Mouse (Mus musculus): Measurements from ENCODE around the gene Spata20.

The Spata20 gene

DNA sequence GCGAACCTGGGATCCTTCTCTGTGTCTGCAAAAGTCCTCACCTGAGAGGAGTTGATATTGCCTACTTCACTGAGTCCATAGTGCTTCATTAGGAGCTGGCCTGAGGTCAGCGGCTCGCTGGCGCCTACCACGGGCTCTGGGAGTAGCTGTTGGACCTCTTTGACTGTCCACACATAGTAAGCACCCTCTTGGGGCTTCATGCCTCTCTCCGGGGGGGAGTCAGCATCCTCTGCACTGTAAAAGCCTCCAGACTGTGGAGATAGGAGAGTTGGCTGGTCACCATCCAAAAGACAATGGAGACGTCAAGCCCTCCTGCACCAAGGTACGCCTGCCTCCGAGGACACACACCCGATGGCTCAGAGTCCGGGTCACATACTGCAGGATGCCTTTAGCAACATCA is 3.2 kb downstream of the Spata20 start:
- DNase-seq (ENCODE audit: low read depth, low spot score) = no peak

DNA sequence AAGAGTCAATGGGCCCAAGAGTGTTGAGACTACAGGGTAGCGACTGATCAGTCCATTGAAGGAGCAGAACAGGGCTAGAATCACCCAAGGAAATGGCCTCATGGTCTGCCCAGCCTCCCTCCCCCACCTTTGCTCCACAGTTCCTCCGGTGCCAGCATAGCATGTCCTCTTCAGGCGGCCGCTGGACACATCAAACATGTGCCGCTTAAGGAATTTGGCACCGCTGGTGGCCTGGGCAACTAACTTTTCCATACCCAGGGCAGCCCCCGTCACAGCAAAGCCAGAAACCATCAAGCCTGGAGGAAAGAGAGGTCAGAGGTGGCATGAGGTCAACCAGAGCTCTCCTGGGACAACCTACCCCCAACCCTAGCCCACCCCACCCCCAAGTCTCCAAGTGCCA is 4.0 kb downstream of the Spata20 start:
- no peak for DNase-seq (ENCODE audit: low read depth, low spot score)

DNA sequence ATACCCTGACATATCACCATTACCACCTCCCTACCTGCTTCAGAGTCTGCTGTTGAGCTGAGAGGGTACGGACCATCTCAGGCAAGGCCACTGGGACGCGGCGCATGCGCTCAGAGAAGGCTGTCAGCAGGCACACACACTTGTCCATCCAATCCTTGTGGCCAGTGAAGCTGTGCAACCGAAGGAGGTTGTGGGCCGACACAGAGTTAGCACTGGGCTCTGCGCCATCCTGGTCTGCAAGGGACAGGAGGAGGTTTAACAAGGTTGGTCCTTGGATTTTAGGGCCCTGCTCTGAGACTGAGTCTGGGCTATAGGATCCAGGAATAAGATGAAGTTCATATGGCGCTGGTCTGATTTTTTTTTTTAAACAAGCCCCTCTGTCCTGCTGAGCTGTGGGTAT is 5.6 kb downstream of the Spata20 start:
- no peak for DNase-seq (ENCODE audit: low read depth, low spot score)

DNA sequence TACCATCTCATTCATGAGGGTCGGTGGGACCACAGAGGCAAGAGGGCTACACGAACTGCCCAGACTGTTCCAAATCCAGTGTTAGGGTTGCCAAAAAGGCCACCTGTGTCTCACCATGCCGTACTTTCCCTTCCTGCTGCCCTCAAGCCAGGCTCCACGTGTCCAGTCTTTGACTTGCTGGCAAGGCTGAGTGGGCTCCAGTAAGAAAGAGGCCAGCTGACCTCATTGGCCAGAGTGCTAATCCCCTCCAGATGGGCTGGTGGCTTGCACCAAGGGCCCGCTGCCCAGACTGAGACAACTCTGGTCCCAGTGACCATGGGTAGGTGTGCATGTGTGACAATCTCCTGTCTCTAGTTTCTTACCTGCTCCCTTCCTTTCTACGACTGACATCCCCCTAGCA is 8.3 kb downstream of the Spata20 start:
- DNase-seq (ENCODE audit: low read depth, low spot score) = no peak

DNA sequence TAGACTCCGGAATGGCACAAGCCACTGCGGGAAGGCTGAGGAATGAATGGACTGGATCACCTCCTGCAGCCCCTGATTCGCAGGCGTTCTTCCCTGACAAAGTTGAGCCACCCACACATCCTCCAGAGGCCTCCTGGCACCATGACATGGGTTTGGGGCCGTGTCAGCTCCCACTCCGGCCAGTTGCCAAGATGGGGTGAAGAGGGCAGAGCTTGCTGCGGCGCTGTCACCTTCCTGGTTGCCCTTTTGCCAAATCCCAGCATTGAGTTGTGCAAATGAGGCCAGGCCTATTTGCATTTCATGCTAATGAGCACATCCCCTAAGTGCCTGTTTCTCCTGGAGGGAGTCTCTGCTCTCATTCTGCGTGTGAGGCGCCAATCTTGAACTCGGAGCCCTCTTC is 10.3 kb downstream of the Spata20 start:
- no peak for DNase-seq (ENCODE audit: low read depth, low spot score)

DNA sequence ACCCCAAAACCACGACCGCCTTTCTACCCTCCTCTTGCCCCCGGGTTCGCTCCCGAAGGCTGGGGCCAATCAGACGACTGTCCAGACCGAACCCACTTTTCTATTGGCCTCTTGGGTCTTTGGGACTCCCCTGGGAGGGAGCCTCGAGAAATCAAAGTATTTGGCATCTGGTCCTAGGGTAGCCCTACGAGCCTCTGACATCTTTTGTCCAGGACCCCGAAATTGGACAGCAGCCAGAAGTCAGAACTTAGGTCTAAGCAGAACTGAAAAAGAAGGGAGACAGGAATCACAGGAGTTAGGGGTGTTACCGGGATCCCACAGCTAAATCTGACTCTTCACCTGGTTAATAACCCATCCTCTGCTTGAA is 11.5 kb downstream of the Spata20 start:
- no peak for DNase-seq (ENCODE audit: low read depth, low spot score)

DNA sequence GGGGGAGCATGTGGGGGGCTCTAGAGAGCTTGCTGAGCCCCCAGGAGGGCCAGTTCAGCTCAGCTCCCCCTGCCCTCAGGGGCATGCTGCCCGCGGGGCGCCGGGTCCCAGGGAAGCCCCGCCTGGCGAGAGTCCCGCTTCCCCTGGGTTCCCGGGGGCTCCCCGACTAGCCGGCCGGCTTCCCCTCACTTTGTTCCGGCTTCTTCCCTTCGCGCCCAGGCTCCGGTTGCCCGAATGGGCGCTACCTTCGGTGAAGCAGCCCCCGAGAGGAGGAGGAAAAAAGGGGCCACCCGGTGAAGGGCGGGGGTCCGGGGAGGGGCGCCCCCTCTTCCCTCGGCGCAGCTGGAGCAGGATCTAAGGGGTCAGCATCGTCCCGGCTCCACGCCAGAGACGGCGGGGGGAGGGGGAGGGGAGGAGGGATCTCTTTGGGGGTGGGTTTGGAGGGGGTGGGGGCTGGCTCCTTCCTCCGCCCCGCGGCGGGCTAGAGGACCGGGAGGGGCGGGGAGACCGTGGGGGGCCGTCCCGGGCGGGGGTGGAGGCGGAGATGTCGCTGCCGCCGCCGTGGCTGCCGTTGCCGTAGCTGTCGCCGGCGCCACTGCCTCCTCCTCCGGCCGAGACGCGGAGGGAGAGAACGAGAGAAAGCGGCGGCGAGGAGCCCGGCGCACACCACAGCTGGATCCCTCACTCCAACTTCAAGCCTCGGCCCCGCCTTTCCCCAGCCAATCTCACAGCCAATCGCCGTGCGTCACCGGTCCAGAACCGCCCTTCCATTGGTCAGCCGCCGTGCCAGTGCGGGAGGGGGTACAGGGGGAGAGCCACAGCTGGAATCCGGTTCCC is 12.1 kb downstream of the Spata20 start, which contains the start of gene Cacna1g:
TSS of gene Cacna1g (minus strand) at position 492 of the 837 bp plus-strand sequence.
- peak; percentile 46 for DNase-seq (ENCODE audit: low read depth, low spot score)

DNA sequence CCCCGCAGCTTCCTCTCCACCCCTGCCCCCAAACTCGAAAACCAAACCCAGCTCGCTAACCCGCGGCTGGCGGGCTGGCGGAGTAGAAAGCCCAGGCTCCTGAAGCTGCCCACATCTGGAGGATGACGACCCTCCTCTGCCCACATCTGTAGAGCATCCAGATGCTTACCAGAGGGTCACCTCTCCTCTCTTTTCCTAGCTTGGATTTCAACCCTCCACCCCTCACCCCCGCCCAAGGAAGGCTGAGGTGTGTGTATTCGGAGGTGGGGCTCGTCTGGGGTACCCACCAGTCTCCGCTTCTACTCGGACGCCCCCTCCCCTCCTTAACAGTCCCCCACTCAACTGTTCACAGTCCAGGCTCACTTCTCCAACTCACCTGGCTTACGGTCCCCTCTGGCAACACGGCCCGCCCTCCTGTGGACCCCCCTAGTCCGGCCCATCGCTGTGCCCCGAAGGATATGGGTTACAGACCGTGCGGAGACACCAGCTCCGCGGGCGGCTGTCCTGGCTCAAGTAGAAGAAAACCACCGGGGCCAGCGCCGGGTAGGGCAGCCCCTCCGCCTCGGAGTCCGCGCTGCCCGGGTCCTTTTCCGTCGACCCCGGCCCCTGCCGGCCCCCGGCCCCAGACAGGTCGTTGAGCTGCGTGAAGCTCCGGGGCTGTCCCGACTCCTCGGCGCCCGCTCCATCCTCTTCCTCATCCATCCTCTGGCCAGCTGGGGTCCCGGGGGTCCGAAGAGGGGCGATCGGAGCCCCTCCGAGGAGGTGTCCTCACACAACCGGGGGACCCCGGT is 12.9 kb downstream of the Spata20 start:
- no peak for DNase-seq (ENCODE audit: low read depth, low spot score)

DNA sequence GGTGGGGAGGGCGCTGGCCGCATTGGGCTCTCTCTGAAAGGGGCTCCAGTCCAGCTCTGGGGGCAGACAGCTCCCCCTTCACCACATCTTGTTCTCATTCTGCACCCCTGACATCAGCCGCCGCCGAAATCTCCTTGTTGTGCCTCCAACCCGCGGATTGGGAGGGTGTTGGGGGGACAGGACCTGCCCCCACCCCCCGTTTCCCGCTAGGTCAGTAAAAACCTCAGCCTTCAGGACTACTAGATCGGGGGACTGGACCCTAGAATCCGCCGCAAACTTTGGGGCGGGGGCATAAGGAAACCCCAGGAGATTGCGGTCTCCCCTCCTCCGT is 13.4 kb downstream of the Spata20 start:
- DNase-seq (ENCODE audit: low read depth, low spot score) = no peak

DNA sequence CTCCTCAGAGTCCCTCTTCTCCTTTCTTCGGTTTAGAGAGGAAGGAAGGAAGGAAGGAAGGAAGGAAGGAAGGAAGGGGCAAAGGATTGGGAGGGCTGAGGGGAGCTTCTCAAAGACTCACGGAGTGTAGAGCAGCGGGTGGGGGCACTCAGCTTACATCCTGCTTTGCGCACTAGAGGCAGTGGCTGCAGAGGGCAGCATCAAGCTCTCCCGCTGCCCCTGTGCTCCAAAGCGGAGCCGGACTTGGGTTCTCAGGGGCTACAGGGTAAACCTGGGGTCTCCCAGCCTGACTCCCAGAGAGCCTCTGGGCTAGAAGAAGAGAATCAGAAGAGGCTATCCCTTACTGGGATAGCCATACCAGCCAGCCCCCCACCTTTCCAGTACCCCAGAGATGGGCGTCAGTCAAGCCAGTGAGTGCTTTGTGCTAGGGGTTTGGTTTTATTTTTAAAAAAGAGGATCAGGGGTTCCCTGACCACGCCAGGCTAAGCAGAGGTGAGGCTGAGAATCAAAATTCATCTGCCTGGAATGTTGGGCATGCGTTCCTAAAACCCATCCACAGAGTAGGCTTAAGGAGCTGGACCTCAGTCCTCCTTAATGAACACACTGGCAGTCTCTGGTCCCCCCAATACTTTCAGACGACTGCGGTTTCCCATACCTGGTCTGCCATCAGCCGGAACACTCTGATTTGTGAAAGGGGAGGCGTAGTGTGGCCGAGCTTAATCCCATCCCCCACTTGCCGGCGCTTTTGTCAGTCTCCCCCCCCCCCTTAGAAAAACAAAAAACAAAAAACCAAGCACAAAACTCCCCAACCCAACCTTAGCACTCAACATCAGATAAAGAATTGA is 14.0 kb downstream of the Spata20 start:
- no peak for DNase-seq (ENCODE audit: low read depth, low spot score)

DNA sequence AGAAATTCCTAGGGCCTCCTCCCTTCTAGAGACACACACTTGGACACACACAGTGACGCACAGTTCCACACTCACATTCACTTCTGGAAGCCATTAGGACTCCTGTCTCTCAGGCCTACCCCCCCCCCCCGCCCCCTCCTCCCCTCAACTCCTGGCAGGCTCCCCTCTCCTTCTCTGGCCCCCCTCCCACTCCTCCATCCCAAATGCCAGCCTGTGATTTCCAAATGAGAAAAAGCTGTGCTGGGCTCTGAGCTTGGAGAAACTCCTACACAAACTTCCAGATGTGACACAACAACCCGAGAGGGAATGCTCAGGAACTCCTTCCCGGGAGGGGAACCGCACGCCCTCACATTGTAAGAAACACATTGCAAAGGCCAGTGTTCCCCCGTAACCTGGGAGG is 15.6 kb downstream of the Spata20 start:
- DNase-seq (ENCODE audit: low read depth, low spot score) = no peak

DNA sequence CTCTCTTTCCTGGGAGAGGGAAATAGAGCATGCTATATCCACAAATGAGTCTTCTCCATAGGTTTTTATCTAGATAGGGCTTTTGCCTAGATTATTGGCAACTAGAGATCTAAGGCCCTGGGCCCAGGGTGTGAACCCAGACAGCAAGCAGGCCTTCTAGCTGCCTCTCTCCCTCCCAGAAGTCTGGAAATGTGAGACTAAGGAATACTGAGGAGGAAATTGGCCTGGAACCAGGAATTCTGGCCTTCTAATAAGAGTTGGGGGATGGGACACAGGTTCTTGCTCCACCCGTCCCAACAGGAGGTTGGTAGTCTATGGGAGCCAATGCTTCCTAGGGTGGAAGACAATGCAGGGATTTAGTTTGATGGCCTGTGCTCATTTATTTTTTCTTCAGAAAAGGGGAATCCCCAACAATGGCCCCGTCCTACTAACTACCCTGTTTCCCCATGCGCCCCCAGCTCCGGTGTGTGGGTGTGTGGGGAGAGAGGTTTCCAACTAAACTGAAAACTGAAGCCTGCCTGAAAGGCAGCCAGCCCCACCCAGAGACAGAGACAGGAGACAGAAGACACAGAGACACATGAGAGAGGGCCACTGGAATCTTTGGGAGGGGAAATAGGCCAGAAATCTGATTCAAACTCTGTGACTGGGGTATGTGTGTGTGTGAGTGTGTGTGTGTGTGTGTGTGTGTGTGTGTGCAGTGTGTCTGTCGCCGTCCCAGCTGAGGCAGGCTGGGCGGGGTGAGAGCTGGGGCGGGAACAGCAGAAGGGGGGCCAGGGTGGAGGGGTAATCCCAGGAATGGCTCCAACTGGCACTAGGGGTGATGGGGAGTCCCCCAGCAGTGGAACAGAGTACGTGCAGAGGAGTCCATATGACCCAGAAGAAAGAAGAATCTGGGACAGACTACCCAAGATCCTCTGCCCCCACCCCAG is 16.6 kb downstream of the Spata20 start:
- DNase-seq (ENCODE audit: low read depth, low spot score) = no peak

DNA sequence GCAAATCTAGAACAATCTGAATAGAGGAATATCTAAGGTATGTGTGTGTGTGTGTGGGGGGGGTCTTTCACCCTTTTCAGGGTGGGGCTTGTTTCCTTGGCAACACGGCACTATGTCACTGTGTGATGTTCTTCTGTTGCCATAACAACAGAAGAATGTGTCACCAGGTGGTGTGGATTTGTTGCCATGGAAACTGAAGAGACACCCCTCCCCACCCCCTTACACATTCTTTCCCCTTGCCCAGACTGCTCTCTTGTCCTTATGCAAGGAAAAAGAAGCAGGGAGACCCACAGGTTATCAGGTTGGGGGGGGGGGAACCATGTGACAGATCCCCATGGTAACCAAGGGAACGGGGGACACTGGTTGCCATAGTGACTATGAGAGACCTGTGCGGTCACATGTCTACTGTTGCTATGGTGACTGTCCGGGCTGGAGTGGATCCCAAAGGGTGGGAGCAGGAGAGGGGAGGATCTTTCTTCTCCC is 17.4 kb downstream of the Spata20 start:
- peak; percentile 53 for DNase-seq (ENCODE audit: low read depth, low spot score)

DNA sequence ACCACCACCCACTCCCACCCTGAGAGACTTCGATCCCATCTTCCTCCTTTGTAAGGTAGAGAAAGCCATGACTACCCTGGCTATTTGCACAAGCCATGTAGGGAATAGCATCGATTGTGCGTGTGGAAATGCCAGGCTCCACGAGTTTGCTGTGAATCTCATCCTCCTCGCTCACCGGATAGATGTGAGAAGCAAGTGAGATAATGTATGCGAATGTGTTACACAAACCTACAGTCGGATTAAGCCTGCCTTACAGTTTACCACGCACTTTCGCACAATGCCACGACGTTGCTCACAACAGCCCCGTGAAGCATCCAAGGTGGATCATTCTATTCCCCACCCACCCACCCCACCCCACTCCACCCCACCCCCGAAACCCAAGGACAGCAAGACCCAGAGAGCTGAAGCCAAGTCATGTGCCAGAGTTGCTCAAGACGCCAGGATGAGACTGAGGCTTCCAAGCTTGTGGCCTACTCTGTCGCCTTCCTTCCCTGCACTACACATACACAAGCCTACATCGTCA is 19.6 kb downstream of the Spata20 start:
- DNase-seq (ENCODE audit: low read depth, low spot score) = no peak

DNA sequence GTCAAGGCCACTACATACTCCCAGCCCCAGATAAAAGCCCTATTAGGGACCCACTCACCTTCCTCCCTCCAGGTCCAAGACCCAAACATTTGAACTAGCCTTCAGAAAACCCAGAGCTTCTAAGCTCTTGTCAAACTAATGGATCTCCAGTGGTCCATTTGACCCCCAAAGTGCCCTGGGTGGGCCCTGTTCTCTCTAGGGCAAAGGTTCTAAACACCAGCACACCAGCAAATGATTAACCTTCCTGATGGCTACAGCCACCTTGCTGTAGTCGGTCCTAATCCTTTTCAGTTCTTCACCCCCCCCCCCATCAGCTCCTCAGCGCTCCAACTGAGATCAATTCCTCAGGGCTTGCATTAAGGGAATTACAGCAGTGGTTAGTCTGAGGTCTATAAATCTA is 21.8 kb downstream of the Spata20 start:
- DNase-seq (ENCODE audit: low read depth, low spot score) = no peak

DNA sequence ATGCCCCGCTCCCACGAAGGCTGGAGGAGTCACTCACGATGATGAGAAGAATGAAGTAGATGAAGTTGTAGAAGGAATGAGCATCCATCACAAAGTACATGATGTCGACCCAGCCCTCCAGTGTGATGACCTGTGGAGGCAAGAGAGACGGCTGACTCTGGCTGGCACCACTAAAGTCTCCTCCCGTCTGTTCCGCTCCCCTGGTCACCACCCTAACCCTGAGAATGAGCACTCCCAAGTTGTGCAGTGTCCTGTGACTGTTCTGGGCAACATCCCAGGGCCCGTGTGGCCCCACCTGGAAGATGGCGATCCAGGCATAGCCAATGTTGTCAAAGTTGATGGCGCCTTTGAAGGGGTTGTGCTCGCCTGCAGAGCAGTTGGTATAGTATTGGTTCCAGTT is 24.1 kb downstream of the Spata20 start:
- no peak for DNase-seq (ENCODE audit: low read depth, low spot score)

DNA sequence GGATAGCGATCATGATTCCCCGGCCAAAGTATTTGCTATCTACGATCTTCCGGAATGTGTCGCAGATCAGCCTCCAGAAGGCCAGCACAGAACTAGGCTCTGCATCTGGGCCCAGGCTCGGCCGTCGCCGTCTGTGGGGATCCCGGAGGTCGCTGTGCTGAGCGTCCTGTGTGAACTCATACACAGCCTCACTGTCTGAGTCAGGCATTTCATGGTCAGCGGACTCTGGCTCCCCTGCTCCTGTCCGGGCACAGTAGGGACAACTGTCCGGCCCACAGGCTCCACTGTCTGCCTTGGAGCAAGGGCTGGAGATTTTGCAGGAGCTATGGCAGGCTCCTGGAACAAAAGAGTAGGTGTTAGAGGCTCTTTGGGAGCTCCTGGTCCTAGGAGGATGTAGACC is 29.0 kb downstream of the Spata20 start:
- no peak for DNase-seq (ENCODE audit: low read depth, low spot score)

DNA sequence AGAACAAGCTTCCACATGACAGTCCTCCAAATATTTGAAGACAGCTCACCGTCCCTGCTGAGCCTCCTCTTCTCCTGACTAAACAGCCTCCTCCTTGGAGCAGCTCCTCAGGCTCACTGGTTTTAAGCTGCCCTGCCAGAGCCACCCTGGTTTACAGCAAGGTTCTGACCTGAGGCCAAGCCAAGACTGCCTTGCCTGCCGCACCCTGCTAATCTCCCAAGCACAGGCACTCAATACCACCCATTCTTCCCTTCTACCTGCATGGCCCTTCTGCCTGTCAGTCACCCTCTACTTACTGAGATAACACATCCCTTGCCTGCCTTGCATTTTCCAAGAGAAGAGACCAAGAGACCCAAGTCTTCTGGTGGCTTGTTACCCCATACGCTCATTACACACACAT is 29.6 kb downstream of the Spata20 start:
- DNase-seq (ENCODE audit: low read depth, low spot score) = no peak

DNA sequence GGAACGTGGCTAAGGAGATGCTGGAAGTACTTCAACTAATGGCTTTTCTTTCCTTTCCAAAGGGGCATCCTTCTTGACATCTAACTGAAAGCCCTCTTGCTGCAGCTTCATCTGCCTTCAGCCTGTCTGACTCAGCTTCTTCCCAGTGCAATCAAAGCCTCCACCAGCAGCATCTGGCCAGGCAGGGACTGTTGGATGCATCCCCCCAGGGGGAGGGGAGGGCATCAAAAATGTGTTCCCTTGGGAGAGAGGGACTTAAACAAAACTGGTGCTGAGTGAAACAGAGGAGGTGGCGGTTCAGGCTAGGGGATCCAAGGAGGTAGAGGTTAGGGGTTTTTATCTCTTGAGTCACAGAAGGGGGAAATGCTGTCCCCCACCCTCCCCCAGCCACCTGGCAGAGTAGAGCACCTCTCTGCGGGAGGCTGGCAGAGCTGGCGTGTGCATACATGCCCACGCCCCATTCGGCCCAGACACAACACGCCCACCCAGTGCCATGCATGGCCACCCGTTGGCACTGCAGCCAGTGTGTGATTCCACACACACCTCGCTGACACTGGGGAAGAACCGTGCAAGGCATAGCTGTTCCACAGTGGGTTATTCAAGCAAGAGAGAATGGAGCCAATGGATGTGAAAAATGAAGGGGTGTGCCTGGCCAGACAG is 30.7 kb downstream of the Spata20 start:
- no peak for DNase-seq (ENCODE audit: low read depth, low spot score)

DNA sequence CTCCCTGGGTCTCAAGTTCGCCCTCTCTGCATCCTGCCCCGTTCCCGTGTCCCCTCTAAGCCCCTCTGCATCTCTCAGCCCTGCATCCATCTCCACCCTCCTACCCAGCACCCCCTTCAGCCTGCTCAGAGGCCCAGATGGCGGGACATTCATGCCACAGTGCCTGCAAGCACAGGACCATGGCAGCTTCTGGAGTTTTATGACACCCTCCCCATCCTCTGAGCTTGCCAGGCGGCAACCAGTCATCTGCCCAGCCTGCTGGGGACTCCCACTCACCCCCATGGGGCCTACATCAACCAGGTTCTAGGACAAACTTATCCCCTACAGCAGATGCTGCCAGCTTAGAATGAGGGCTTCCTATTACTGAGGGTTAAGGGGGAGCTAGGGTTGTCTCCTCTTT is 31.2 kb downstream of the Spata20 start:
- no peak for DNase-seq (ENCODE audit: low read depth, low spot score)
